Mouse (Mus musculus): ENCODE data around the gene Hist1h2bg. TPM values are rescaled to one million over a fixed set of nuclear protein-coding genes. Genes with fewer than 3 reads are reported as not detected.
"Not testable (repeated sequence)": the region's sequence is repeated elsewhere in the genome, so short reads cannot be mapped to it uniquely, and the experiment has no call there.

Gene Hist1h2bg
- total RNA-seq, 2 experiments from 2014 or later = 102 to 113 TPM

DNA sequence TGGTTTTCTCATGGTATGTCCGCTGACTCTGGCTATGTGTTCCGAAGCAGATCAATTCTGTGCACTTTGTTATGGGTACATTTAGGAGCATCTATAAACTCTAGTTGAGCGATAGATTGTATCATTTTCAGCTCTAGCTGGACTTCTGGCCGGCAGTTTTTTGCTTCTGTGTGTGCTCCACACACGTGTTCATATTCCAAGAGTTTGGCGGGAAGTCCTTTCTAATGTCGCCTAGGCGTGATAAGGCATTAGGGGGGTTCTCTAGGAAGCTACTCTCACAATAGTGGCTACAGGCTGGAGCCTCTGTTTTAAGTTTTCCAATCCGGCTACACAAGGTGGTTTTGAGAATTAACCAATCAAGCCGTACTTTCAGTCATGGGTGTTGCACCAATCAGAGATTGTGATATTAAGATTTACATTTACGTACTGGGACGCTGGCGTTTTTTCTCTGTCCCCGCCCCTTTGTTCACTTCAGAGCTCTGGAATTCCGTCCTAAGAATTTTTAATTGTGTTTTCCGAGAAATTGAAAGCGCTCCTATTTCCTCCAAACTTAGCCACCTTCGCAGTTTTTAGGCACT, 15.3 kb upstream of the Hist1h2bg start:
- intact Hi-C loops (cut with DNase I; ENCODE audit: low total_unique reads) = no loop called here

DNA sequence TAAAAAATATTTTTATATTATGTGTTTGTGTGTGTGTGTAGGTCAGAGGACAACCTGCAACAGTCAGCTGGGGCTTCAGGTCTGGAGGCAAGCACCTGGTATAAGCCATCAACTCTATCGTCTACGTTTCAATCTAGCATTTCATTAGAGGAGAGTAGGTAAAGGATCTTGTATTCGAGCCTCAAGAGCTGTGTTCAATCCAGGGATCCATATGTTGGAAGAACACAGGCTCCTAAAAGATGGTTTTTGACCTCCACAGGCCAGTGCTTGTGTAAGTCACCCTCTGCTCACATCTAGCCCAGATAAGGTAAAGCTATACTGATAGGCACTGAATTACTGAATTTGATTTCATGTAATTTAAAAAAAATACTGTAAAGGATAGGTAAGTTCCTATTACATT, 14.3 kb upstream of the Hist1h2bg start:
- intact Hi-C loops (cut with DNase I; ENCODE audit: low total_unique reads) = no loop called here
- DNase-seq = no peak

More for the DNA sequence above, 15.3 kb upstream of the Hist1h2bg start:
- peak; percentile 32 for DNase-seq

DNA sequence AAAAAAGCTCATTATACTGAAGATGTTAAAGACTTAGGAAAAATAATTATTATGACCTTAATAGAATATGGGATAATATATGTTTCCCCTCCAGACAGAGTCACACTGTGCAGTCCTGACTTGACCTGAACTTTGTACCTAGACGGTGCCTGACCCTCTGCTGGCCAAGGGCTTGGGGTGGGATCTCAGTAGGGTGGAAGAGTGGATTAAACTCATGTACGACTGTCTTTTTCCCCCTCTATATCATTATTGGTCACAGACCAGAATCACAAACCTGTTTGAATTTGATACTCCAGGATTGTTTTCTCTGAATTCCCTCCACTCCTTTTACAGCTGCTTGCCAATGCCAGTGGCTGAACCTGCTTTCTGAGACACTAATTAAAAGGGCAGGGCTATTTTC, 10.5 kb upstream of the Hist1h2bg start:
- DNase-seq; intact Hi-C loops (cut with DNase I; ENCODE audit: low total_unique reads): not testable (repeated sequence)

DNA sequence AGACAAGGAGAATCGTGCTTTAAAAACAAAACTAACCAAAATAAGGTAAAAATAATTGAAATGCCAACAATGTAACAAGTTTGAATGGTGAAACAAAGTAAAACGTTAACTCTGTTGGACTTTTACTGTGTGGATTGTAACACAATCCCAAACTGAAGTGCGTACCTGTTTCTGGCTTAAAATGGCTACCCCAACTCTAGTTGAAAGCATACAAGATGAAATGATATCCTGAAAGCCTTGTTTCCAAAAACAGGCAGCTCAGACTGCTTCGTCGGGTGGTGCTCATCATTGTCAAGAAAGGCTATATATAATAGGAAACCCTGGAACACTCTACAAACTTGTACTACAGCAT, 9.7 kb upstream of the Hist1h2bg start:
- DNase-seq; intact Hi-C loops (cut with DNase I; ENCODE audit: low total_unique reads): not testable (repeated sequence)

DNA sequence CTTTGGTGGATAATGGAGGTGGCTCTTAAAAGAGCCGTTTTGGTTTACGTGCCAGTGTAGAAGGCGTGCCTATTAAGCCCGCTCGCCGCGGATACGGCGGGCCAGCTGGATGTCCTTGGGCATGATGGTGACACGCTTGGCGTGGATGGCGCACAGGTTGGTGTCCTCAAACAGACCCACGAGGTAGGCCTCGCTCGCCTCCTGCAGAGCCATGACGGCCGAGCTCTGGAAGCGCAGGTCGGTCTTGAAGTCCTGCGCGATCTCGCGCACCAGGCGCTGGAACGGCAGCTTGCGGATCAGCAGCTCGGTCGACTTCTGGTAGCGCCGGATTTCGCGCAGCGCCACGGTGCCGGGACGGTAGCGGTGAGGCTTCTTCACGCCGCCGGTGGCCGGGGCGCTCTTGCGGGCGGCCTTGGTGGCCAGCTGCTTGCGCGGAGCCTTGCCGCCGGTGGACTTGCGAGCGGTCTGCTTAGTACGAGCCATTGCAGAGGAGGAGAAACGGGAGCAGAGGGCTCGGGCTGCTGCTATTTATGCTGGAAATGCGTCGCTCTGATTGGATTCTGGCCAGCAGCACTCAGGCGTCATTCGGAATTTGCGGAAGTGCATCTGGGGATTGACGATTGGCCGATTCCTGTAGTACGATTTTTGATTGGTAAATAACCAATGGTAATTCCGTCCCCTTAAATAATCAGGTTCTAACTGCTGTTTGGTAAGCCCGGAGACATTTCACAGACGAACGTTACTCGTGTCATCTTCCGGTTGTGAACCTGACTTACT, 9.1 kb upstream of the Hist1h2bg start, which contains the start of gene Hist1h3e:
TSS of gene Hist1h3e (minus strand) at position 487 of the 777 bp plus-strand sequence.
- intact Hi-C loops (cut with DNase I; ENCODE audit: low total_unique reads) = not testable (repeated sequence)
- DNase-seq = peak; percentile 90

DNA sequence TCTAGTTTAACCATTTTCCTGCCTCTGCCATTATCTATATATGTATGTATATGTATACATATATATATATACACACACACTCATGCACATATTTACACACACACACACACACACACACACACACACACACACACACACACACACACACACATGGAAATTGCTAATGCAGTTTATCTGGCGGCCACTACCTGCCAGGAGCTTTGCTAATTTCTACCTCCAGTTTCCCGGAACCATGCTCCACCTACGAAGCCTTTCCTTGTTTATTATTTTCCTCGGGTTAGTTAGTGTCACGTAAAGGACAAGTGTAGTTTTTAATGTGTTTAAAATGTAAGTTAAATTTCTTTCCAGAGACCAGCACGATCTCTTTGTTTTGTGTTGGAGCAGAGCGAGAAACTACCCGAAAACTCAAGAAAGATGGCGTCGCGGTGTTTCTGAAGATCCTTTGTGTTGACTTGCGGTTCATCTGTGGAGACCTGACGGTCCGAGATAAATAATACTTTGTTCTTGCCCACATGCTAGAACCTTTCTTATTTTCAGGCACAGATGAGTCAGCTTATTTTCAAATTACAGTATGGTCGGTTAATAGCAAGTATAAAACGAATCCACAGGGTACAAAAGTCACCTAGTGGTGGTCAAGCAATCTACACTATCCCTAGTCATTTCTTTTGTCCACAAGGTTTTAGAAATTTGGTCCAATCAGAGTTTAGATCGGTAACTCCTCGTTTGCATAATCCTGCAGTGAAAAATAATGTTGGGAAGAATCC, 8.3 kb upstream of the Hist1h2bg start:
- DNase-seq = peak; percentile 14
- intact Hi-C loops (cut with DNase I; ENCODE audit: low total_unique reads) = no loop called here

DNA sequence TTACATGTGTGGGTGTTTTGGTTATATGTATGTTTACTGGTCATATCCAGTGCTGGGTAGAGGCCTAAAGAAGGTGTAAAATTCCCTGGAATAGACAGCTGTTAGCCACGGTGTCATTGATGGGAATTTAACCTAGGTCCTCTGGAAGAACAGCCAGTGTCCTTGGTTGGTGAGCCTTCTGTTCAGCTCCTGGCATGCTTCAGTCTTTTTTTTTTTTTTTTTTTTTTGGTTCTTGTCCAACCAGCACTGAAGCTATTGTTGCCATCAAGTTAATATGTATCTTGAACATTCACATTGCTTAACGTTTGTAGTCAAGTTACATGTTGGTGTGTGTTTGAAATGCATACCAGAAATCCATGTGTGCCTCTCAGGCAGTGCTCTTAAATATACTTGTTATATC, 6.7 kb upstream of the Hist1h2bg start:
- DNase-seq = no peak
- intact Hi-C loops (cut with DNase I; ENCODE audit: low total_unique reads) = no loop called here

DNA sequence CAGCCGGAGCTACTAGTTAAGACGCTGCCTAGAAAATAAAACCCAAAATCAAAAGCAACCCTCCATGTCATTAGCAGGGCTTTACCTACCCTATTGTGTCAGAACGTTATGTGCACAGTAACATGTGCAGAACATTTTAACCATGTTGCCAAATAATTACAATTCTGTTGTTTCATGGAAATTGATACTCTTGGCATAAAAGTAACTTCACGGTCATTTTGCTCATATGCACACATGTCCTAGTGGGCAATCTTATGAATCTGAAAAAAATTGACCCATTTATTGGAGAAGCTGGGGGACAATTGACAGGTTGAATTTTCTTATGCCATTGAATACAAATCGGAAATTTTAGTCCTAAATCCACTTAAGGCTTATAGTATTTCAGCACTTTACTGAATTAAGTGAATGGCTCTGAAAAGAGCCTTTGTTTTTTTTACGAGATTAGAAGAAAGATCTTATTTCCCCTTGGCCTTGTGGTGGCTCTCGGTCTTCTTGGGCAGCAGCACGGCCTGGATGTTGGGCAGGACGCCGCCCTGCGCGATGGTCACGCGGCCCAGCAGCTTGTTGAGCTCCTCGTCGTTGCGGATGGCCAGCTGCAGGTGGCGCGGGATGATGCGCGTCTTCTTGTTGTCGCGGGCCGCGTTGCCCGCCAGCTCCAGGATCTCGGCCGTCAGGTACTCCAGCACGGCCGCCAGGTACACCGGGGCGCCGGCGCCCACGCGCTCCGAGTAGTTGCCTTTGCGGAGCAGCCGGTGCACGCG, 755 bp upstream of the Hist1h2bg start:
- DNase-seq; intact Hi-C loops (cut with DNase I; ENCODE audit: low total_unique reads): not testable (repeated sequence)

DNA sequence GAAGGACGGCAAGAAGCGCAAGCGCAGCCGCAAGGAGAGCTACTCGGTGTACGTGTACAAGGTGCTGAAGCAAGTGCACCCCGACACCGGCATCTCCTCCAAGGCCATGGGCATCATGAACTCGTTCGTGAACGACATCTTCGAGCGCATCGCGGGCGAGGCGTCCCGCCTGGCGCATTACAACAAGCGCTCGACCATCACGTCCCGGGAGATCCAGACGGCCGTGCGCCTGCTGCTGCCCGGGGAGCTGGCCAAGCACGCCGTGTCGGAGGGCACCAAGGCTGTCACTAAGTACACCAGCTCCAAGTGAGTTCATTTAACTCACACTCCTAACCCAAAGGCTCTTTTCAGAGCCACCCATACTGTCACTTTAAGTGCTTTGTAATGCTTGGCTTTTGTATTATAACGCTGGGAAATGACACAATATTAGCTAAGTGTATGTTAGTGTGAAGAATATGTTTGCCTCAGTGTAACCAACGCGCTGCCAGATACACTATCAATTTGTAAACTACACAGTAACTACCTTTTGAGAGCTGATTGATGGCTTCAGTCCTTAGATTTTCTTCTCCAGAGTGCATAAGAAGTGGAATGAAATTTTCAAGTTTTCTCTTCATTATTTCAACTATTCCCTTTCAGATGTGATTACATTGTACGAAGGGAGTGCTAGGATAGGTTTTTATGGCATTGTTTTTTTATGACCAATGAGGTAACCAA, 465 bp downstream of the Hist1h2bg start:
- intact Hi-C loops (cut with DNase I; ENCODE audit: low total_unique reads) = not testable (repeated sequence)

DNA sequence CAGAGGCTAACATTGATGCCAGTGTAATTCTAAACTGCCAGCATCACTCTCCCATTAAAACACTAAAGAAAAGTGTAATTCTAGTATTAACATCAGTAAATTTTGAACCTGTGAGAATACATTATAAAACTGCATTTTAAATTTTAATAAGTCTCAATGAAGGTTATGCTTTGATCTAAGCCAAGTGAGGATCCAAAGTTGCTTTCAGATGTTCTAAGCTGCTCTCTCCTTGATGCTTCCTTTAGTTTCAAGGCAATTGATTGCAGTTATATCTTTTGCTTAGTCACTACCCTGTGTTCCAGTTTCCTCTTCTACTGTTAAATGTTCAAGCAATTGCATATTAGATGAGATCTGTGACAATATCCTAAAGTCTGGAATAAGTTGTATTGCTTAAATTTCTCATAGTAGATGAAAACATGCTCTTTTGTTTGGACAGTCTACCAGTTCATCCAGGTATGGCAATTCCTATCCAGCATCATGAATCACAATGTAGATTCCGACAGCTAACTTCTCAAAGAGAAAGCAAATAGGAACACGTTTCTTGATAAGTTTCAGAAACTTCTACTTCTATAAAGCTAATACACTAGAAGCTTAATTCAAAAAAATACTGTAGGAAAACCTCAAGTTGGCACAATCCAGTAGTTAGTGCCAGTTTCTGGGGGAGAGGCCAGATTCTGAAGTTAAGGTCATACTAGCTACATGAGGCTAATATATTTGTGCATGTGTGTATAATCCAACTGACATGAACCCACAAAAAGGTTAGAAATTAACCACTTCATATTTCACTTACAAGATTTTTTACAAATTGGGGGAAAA, 1.2 kb downstream of the Hist1h2bg start:
- intact Hi-C loops (cut with DNase I; ENCODE audit: low total_unique reads) = no loop called here
- DNase-seq = no peak

More for the DNA sequence above, 465 bp downstream of the Hist1h2bg start:
- not testable (repeated sequence) for DNase-seq

DNA sequence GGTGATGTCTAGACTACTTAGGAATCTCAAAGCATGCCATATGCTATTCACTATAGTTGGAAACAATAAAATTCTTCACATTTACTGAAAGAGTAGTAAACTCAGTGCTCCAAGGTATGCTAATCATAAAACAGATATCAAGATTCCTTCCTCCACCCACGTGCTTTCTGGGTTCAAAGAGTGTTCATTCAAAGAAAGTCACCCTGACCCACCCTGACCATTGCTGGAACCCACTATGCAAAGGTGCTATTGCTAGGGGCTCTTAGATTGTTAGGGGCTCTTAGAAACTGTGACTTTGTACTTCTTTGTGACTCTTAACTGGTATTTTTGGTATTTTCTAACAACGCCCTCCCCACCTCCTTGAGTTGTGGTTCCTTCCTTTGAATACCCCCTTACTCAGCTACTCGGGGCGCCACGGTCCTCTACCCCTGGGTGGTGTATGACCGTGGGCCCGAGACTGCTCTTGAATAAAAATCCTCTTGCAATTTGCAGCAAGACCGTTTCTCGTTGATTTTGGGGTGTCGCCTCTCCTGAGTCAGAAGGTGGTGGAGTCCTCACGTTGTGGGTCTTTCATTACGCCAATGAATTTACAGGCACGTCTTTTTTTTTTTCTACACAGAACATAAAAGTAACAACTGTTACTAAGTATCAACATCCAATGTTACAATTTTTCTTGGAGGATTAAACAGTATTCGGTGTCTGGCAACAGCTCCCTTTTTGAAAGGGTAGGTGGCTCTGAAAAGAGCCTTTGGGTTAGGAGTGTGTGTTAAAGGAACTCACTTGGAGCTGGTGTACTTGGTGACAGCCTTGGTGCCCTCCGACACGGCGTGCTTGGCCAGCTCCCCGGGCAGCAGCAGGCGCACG, 2.1 kb downstream of the Hist1h2bg start:
- DNase-seq; intact Hi-C loops (cut with DNase I; ENCODE audit: low total_unique reads): not testable (repeated sequence)

DNA sequence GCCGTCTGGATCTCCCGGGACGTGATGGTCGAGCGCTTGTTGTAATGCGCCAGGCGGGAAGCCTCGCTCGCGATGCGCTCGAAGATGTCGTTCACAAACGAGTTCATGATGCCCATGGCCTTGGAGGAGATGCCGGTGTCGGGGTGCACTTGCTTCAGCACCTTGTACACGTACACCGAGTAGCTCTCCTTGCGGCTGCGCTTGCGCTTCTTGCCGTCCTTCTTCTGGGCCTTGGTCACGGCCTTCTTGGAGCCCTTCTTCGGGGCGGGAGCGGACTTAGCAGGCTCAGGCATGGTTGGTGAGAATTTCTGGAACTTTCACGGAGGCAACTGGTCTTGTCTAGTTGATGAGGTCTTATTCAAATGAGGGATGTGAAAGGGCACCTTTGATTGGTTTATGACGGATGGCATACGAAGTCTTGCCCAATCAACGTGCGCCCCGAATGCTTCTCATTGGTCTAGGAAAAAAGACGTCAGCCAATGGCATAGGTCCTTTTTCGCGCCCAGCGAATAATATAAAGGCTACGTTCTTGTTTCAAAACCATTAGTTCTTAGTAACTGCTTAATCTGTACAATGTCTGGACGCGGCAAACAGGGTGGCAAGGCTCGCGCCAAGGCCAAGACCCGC, 2.8 kb downstream of the Hist1h2bg start, which contains the start of the genes Hist1h2bf and Hist1h2ad:
TSS of gene Hist1h2bf (minus strand) at position 299 of the 627 bp plus-strand sequence.
TSS of gene Hist1h2ad (plus strand) at position 484 of the 627 bp plus-strand sequence.
- peak; percentile 86 for DNase-seq
- intact Hi-C loops (cut with DNase I; ENCODE audit: low total_unique reads) = not testable (repeated sequence)

DNA sequence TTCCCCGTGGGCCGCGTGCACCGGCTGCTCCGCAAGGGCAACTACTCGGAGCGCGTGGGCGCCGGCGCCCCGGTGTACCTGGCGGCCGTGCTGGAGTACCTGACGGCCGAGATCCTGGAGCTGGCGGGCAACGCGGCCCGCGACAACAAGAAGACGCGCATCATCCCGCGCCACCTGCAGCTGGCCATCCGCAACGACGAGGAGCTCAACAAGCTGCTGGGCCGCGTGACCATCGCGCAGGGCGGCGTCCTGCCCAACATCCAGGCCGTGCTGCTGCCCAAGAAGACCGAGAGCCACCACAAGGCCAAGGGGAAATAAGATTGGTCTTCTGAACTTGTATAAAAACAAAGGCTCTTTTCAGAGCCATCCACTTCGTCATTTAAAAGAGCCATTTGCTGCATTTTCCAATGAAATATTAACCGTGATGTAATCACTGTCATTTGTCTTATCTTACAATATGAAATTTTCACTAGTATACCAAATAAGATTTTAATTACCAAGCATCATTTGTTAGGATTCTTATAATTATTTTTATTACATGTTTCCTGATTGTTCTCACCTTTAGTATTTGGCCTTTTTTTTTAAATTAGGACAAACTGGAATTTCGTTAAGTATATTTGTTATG, 3.5 kb downstream of the Hist1h2bg start:
- DNase-seq; intact Hi-C loops (cut with DNase I; ENCODE audit: low total_unique reads): not testable (repeated sequence)

DNA sequence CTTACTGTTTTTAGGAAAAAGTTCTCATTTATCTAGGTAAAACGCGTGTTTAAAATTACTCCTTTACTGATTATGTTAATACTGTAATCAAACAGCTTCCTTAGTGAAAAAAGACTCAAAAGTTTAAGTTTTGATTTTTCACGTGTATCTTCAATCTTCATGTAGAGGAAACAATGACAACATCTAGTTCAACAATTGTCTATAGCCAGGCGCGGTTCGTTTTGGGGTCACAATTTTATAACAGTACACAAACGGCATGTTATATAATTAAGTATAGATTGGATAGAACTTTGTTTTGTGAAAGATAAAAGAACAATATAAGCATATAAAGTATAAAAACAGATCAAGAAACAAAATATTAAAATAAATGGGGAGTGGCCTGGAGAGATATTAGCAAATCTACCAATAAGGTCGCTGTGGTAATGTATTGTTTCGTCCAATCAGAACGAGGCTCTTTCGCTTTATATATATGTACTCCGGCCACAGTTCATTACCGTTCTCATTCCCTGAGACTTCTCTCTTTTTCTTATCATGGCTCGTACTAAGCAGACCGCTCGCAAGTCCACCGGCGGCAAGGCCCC, 4.2 kb downstream of the Hist1h2bg start, which contains the start of gene Hist1h3d:
TSS of gene Hist1h3d (plus strand) at position 493 of the 581 bp plus-strand sequence.
- intact Hi-C loops (cut with DNase I; ENCODE audit: low total_unique reads) = no loop called here
- no peak for DNase-seq

DNA sequence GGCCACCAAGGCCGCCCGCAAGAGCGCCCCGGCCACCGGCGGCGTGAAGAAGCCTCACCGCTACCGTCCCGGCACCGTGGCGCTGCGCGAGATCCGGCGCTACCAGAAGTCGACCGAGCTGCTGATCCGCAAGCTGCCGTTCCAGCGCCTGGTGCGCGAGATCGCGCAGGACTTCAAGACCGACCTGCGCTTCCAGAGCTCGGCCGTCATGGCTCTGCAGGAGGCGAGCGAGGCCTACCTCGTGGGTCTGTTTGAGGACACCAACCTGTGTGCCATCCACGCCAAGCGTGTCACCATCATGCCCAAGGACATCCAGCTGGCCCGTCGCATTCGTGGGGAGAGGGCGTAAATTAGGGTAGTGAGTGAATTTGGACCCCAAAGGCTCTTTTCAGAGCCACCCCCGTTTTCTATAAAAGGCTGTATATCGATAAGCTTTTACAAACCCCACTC, 4.7 kb downstream of the Hist1h2bg start:
- DNase-seq; intact Hi-C loops (cut with DNase I; ENCODE audit: low total_unique reads): not testable (repeated sequence)

All from gastrocnemius, postnatal 14 days (tissue).